Mouse (Mus musculus): ENCODE measurements at regions not wholly inside any gene's neighbourhood (a gene's known extent, or its start where the extent isn't known, plus 50 kb on each side); places are given as distances from the start of the nearest gene placed in this dataset.
"Not testable (repeated sequence)": the region's sequence is repeated elsewhere in the genome, so short reads cannot be mapped to it uniquely, and the experiment has no call there.

DNA sequence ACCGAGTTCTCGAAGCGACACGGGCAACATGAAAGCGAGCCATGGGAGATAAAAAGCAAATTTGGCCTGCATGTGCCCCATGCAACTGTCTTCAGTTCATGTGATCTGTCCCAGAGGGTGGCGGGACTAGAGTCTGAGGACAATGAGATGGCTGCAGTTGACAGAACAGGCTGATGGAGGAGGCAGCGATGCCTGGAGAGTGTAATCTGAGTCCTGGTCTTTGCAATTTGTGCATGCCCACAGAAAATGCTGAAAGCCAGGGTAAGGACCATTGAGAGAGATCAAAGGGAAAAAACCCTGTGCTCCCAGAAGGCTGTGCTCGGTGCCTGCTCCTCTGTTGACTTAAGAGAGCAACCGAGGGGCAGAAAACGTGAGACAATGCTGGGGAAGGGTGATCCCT lies 624.8 kb upstream of the BB014433 start:
- no peak for DNase-seq (ENCODE audit: extremely low spot score, low read depth, low spot score)

DNA sequence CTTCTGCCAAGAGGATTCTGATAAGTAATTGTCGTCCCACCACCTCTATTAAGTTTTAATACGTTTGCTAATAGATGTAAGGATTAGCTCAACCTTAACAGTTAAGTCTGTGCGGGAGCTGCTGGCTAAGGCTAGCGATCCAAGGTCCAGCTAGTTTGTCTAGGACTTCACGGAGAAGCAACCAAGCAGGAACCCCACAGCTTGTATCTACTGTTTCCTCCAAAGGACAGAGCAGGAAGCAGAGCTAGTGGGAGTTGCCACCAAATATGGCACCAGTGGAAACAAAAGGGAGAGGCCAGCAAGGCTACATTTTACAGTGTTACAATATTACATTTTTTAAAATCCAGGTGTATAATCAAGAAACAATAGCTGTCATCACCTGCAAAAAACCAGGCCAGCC lies 624.4 kb upstream of the BB014433 start:
- DNase-seq (ENCODE audit: extremely low spot score, low read depth, low spot score), result no peak

DNA sequence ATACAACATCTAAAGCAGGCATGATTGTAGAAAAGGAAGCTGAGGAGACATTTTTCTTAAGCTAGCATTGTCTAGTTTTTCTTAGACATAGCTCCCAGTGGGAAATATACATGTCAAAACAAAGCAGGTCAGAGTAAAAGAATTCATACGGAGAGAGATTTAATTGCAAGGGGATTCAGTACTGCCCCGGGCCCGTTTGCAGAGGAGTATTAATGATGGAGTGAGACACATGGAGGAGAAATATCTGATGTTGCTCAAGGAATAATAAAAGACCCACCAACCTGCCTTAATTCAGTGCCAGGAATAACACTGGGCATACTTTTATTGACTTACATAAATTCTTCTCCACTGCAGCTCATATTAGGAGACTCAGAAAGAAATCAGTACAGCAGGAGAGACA lies 623.6 kb upstream of the BB014433 start:
- no peak for DNase-seq (ENCODE audit: extremely low spot score, low read depth, low spot score)

GRCm38 (mm10) chr8:15660602-15661001 lies 614.7 kb upstream of the BB014433 start:
- DNase-seq (ENCODE audit: extremely low spot score, low read depth, low spot score), result no peak

DNA sequence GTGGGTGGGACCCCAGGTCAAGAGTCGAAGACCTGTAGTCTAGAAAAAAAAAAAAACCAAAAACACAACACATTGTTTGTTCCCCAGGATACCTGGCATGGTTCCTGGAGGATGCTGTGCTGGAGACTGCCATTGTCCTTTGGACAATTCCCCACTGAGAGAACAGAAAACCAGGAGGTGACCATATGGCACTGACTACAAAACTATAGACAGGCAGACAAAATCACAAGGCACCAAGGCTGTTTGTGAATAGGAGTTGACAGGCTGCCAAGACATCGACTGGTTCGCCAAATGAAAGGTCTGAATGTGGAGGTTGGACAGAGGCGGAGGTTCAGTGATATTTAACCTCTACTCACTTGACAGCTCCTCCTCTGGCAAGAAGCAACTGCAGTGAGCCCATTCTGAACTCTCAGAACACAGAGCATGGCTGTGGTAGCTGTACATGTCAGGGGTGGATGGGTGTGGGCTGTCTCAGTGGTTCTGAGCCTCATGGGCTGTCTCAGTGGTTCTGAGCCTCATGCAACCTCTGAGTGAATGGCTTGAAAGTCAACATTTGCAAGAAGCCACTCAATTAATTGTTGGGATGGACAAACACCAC lies 589.0 kb upstream of the BB014433 start:
- no peak for DNase-seq (ENCODE audit: extremely low spot score, low read depth, low spot score)

DNA sequence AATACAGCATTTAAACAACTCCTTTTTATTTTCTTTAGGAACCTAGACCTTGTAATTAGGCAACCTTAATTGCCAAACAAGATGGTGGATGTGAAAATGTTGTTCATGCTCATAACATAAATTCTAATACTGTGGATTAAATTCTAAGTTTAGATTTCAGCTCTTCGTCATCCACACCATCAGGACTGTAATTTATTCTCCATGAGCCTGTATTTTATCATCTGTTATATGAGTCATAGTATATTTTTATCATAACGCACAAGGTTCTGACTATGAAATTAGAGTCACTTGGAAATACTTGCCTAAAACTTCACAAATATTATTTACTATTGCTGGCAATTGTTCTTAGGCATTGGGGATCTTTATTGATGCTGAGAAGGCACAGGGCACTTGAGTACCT lies 582.7 kb upstream of the BB014433 start:
- DNase-seq (ENCODE audit: extremely low spot score, low read depth, low spot score), result no peak

DNA sequence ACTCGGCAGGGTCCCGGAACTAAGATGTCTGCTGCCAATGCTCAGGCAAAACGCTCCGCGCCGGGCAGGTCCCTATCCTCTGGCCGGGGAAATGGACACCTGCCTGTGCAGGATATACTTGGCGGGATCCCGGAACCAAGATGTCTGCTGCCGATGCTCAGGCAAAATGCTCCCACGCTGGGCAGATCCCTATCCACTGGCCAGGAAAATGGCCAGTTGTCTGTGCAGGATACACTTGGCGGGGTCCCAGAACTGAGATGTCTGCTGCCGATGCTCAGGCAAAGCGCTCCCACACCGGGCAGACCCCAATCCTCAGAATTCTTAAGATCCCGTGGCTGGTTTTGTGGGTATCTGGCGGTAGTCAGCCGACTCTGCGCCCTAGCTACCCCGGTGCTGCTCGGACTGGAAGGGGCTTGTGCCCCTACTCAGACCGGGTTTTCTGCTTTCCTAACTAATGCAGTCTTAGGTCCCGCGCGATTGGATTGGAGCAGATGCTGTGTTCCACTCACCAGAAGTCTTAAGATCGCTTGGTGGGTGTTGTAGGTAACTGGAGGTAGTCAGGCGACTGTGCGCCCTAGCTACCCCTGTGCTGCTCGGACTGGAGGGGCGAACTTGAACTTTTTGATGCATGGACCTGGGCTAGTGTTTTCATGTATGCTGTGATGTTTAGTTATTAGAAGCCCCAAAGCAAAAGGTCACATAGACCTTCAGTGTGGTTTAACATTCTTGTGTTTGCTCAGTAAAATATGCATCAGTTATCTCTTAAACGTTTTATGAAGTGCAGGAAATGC lies 577.9 kb upstream of the BB014433 start:
- not testable (repeated sequence) for DNase-seq (ENCODE audit: extremely low spot score, low read depth, low spot score)

DNA sequence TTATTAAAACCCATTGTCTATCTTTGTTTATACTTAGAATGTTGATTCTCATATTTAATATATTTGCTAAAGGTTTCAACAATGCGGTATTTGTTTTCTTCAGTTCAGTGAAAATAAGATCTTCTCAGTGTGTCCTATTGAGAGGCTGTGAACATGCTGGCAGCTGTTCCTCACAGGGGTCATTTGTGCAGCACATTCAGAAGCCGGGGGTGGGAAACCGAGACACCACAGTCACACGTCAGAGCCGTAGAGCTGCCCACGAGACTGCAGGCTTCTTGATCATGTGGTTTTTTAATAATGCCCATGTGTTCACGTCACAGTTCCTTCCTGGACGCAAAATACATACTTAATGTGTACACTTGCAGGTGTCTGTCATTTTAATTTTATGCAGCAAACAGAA lies 564.3 kb upstream of the BB014433 start:
- no peak for DNase-seq (ENCODE audit: extremely low spot score, low read depth, low spot score)

- DNase-seq (ENCODE audit: extremely low spot score, low read depth, low spot score), result no peak
These were observed 561.8 kb upstream of the BB014433 start for GRCm38 (mm10) chr8:15607598-15608215.

DNA sequence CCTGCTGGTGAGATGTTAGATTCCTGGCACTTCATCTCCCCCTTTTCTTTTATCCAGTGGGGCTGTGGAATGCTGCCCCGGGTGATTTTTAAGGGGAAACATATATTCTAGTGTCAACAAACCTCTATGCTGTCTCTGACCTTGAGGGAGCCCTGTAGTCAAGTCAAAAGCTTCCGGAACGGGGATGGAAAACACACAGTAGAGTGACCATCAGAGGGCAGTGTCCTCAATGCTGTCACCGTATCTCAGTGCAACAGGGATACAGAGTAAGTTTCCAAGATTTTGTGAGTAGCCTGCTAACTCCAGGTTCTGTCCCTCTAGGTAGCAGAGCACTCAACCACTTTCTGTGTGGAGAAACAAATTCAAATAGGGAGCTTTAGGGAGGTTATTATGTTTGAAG lies 555.7 kb upstream of the BB014433 start:
- no peak for DNase-seq (ENCODE audit: extremely low spot score, low read depth, low spot score)

- no peak for DNase-seq (ENCODE audit: extremely low spot score, low read depth, low spot score)
These were observed 547.2 kb upstream of the BB014433 start for GRCm38 (mm10) chr8:15593106-15593505.

DNA sequence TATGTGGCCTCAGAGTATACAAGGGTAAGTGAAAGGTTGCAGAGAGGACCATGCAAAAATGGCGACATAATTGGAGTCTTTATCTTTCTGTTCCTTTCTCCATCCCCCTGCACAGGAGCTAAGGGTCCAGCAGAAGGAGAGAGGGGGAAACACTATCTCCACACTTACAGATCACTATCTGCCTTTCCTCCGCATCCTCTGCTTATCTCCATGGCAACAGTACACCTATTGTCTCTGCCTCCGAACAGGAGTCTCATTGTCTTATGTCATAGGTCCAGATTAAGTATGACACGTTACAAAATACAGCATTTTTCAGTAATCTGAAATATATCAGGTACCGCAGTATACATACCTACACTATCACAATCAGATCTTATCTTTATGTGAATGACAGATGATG lies 537.9 kb upstream of the BB014433 start:
- no peak for DNase-seq (ENCODE audit: extremely low spot score, low read depth, low spot score)

DNA sequence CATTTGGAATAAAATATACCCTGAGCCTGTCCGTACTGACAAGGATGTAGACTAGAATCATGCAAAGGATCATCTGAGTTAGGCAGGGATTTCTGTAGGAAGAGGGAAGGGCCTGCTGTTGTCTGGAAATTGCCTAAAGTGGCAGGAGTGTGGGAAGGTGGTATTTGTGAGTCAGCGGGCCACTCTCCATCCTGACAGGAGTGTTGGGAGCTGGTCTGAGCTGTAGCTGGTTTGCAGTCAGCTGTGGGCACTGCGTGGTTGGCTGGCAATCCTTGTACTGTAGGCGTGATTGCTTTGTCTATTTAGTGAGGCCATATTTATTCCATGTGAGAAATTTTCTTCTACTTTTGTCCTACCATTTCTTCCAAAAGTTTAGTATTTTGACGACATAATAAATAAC lies 524.2 kb upstream of the BB014433 start:
- no peak for DNase-seq (ENCODE audit: extremely low spot score, low read depth, low spot score)

DNA sequence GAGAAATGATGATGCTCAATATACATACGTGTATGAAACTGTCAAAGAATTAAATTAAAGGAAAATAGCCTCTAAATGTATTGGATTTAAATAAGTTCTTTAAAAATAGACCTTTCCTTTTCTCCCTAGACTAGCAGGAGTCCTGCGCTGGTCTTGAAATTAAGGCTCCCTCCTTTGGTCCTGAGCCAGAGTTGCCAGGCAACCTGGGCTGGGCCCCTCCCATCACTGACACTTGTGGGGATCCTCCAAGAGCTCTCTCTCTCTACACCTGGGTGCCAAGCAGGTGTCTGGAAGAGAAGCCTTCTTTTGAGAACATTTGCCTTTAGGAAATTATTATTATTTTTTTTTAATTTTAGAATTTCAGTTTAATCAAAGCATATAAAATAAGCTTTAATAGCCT lies 521.9 kb upstream of the BB014433 start:
- DNase-seq (ENCODE audit: extremely low spot score, low read depth, low spot score), result no peak

DNA sequence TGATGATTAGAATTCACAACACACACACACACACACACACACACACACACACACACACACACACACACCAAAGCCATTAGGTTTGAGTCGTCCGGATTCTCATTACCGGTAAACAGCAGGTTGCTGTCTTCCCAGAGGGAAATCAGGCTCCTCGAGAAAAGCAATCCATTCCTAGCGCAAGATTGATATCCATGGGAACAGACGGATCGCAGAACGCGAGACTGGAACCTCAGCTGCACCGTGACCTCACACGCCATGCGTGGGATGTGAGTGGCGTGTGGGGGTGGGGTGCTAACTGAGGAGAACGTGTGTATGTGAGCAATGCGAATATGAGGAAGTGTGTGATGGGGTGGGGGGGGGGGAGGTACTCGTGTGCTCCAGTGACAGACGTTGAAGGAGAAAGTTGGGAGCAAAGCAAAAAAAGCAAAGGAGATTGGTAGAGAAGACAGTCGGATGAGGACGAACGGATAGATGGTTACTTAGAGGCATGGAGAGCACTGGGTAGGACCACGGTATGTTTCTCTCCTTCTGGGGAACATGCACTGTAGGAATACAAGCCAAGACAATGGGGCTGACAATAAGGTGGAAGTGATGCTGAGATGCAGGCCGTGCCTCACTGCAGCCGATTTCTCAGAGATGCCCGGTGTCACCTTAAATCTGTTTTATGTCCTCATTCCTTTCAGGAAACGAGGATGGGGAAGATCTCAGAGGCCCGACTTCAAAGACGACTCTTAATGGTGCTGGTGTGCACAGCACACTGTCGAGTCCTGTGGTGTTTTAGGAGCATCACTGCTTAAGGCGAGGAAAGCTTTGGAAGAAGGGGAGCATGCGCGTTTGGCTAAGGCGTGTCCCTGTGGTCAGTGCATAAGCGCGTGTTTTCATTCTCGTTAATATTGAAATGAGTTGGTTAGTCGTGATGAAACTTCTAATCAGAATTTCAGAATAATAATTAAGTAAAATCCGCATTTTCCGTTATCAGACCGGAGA lies 516.7 kb upstream of the BB014433 start:
- no peak for DNase-seq (ENCODE audit: extremely low spot score, low read depth, low spot score)

DNA sequence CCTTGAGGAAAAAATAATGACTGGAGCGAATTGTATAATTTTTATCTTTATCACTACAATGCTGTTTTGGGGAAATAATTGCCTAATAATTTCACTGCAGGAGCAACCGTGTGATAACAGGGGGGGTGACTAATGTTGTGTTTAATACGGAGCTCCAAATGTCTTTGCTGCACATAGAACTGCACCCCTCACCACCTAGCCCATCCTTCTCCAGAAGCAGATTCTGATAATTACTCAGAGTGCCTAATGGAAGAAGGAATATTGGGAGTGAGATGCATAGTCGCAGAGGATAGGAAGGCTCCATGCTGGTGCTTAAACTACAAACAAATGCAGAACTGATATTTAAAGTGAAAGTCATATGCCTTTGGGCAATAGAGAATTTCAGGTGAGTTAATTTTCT lies 486.1 kb upstream of the BB014433 start:
- no peak for DNase-seq (ENCODE audit: extremely low spot score, low read depth, low spot score)

GRCm38 (mm10) chr8:15525461-15525860 lies 479.6 kb upstream of the BB014433 start:
- DNase-seq (ENCODE audit: extremely low spot score, low read depth, low spot score), result no peak

GRCm38 (mm10) chr8:15519896-15520295 lies 474.0 kb upstream of the BB014433 start:
- not testable (repeated sequence) for DNase-seq (ENCODE audit: extremely low spot score, low read depth, low spot score)

GRCm38 (mm10) chr8:15500973-15501372 lies 455.1 kb upstream of the BB014433 start:
- no peak for DNase-seq (ENCODE audit: extremely low spot score, low read depth, low spot score)

DNA sequence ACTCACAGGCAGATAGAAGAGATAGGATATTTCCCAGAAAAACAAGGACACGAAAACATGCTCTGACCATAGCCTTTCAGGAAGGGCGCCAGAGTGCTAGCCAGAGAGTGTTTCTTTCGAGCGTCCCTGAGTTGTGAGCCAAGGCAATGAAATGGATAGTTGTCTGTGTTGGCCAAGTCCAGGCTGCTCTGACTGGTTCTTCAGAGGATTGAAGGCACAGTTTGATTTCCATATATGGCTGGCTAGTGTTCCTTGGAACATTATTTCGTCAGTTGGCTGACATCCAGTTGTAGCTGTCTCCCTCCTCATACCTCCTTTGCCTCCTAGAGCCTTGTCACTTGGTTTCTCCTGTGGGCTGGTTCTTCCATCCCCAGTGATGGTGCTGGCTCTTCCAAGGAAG lies 451.7 kb upstream of the BB014433 start:
- no peak for DNase-seq (ENCODE audit: extremely low spot score, low read depth, low spot score)

DNA sequence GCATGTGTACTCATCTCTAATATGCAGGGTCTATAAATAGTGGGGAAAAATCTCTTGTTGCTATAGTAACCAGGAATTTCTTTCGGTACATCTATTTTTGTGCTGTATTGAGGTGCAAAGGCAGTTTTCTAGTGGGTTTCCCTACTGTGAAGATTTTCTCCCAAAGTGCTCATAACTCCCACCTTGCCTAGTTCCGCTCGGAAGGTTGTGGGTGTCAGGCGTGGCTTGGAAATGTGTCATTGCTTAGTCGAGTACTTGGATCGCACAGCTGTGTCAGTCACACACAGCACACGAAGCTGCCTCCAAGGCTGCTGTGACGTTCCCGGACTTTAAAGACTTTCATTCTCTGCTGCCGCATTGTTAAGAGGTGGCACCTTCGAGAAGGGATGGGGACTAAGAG lies 450.4 kb upstream of the BB014433 start:
- no peak for DNase-seq (ENCODE audit: extremely low spot score, low read depth, low spot score)

Measured in hindlimb bud, embryonic 11.5 days (tissue).